Mouse (Mus musculus) thymus, adult 2 months (tissue): ENCODE data around the gene Ctf2. TPM values are rescaled to one million over a fixed set of nuclear protein-coding genes. Genes with fewer than 3 reads are reported as not detected.

Source experiments
- DNase-seq: peaks from one replicate; pipeline ENCODE4 v3.0.0; 2021
- H3K27ac ChIP-seq: fragments of 200-500 bp; 2 replicates; pipeline ENCODE4 v1.5.1; 2012; ENCODE audit warnings: low read length, control low read depth; ENCODE audit not compliant: control insufficient read depth, insufficient read depth
- H3K27me3 ChIP-seq: fragments of 200-500 bp; 2 replicates; pipeline ENCODE4 v1.6.1; 2012; ENCODE audit warnings: mild to moderate bottlenecking, low read length, moderate library complexity, mixed read lengths; ENCODE audit not compliant: control insufficient read depth, insufficient read depth
- H3K36me3 ChIP-seq: fragments of 200-500 bp; 2 replicates; pipeline ENCODE4 v1.6.1; 2012; ENCODE audit warnings: mild to moderate bottlenecking, low read length, moderate library complexity; ENCODE audit not compliant: control insufficient read depth, insufficient read depth
- H3K4me1 ChIP-seq: fragments of 200-500 bp; replicated peaks from 2 replicates; pipeline ENCODE4 v1.6.1; 2012; ENCODE audit warnings: low read length; ENCODE audit not compliant: control insufficient read depth, insufficient read depth
- H3K4me3 ChIP-seq: fragments of 200-500 bp; 2 replicates; pipeline ENCODE4 v1.5.1; 2012; ENCODE audit warnings: mild to moderate bottlenecking, low read length, control low read depth, moderate library complexity; ENCODE audit not compliant: control insufficient read depth, insufficient read depth
- CTCF ChIP-seq: fragments of 200-500 bp; IDR thresholded peaks from 2 replicates; pipeline ENCODE4 v1.5.1; 2012; ENCODE audit warnings: mild to moderate bottlenecking, control low read depth, low read length, moderate library complexity, borderline replicate concordance; ENCODE audit not compliant: control insufficient read depth, poor library complexity, insufficient read depth; ENCODE audit errors: extremely low read depth
- POLR2A ChIP-seq: fragments of 200-500 bp; IDR thresholded peaks from 2 replicates; pipeline ENCODE4 v1.6.1; 2012; ENCODE audit warnings: mild to moderate bottlenecking, low read length, control low read depth, moderate library complexity; ENCODE audit not compliant: control insufficient read depth, poor library complexity, insufficient read depth; ENCODE audit errors: extremely low read depth
- WGBS: fragments of 180-500 bp; shearing (Covaris S2); methylation state at CpG from one replicate; pipeline ENCODE4 v1.1.7; 2018; 5-methylcytosine and 5-hydroxymethylcytosine counted together
- polyA plus RNA-seq: library from polyadenylated mRNA; depleted of rRNA; stranded (reverse); fragments of >200 nt; gene quantifications from 2 replicates; pipeline ENCODE4 v1.2.3, GENCODE M21; 2012

The Ctf2 gene
- polyA plus RNA-seq, 1 experiment = not detected

- Histone ChIP-seq H3K27me3 (no peaks in the 10 kb centered on the region), H3K36me3 (no peaks in the 10 kb centered on the region), H3K4me1 (no peaks in the 10 kb centered on the region), H3K27ac (no peak overlapping the region), H3K4me3 (no peak overlapping the region)
- WGBS = 95% methylated on average over 8 of the region's 8 CpGs
- DNase-seq = no peak
- TF ChIP-seq CTCF (no peak), POLR2A (no peak)
Measured at GRCm38 (mm10) chr7:127681888-127682553, 49.9 kb downstream of the Ctf2 start.

GRCm38 (mm10) chr7:127680541-127680940 lies 51.4 kb downstream of the Ctf2 start:
- Histone ChIP-seq H3K4me3 (no peak overlapping the region), H3K36me3 (no peaks in the 10 kb centered on the region), H3K4me1 (no peaks in the 10 kb centered on the region), H3K27ac (no peak overlapping the region), H3K27me3 (no peaks in the 10 kb centered on the region)
- no peak for TF ChIP-seq CTCF
- no peak for TF ChIP-seq POLR2A
- WGBS = 96% methylated on average over 13 of the region's 13 CpGs
- no peak for DNase-seq

GRCm38 (mm10) chr7:127678811-127679210 lies 53.2 kb downstream of the Ctf2 start:
- H3K27ac ChIP-seq = no peak overlapping the region
- no peak for DNase-seq
- WGBS = 86% methylated on average over 2 of the region's 2 CpGs

GRCm38 (mm10) chr7:127677609-127678008 lies 54.4 kb downstream of the Ctf2 start:
- no peak for TF ChIP-seq CTCF
- no peak for TF ChIP-seq POLR2A
- 97% methylated on average over 4 of the region's 4 CpGs for WGBS

More at GRCm38 (mm10) chr7:127678811-127679210, 53.2 kb downstream of the Ctf2 start:
- no peaks in the 10 kb centered on the region for H3K36me3 ChIP-seq
- no peaks in the 10 kb centered on the region for H3K4me1 ChIP-seq
- H3K27me3 ChIP-seq = no peaks in the 10 kb centered on the region
- TF ChIP-seq POLR2A (no peak), CTCF (no peak)
- H3K4me3 ChIP-seq = no peak overlapping the region

GRCm38 (mm10) chr7:127677077-127677476 lies 54.9 kb downstream of the Ctf2 start:
- Histone ChIP-seq H3K4me1 (no peaks in the 10 kb centered on the region), H3K27me3 (no peaks in the 10 kb centered on the region), H3K36me3 (no peaks in the 10 kb centered on the region), H3K27ac (no peak overlapping the region), H3K4me3 (no peak overlapping the region)
- TF ChIP-seq CTCF (peak; percentile 88), POLR2A (no peak)
- WGBS = 74% methylated on average over 6 of the region's 6 CpGs
- DNase-seq = peak; percentile 73

More at GRCm38 (mm10) chr7:127677609-127678008, 54.4 kb downstream of the Ctf2 start:
- Histone ChIP-seq H3K36me3 (no peaks in the 10 kb centered on the region), H3K4me3 (no peak overlapping the region), H3K27me3 (no peaks in the 10 kb centered on the region), H3K4me1 (no peaks in the 10 kb centered on the region), H3K27ac (no peak overlapping the region)
- no peak for DNase-seq

- DNase-seq = no peak
Measured at GRCm38 (mm10) chr7:127675391-127675811, 56.6 kb downstream of the Ctf2 start.

More at GRCm38 (mm10) chr7:127675391-127675811, 56.6 kb downstream of the Ctf2 start:
- TF ChIP-seq POLR2A (no peak), CTCF (no peak)
- WGBS = 94% methylated on average over 9 of the region's 9 CpGs
- Histone ChIP-seq H3K27ac (no peak overlapping the region), H3K4me3 (no peak overlapping the region), H3K4me1 (peaks cover 3% of the 10 kb centered on the region), H3K27me3 (no peaks in the 10 kb centered on the region), H3K36me3 (no peaks in the 10 kb centered on the region)
